Mouse (Mus musculus) right cerebral cortex, postnatal 36 days (tissue): Measurements from ENCODE around the gene Cplx2.

Source experiments
- DNase-seq, 2 experiments: peaks; one replicate each; pipeline ENCODE4 v3.0.0; 2022; ENCODE audit warnings: low spot score in 2 of 2, mixed read lengths in 1 of 2

The Cplx2 gene

DNA sequence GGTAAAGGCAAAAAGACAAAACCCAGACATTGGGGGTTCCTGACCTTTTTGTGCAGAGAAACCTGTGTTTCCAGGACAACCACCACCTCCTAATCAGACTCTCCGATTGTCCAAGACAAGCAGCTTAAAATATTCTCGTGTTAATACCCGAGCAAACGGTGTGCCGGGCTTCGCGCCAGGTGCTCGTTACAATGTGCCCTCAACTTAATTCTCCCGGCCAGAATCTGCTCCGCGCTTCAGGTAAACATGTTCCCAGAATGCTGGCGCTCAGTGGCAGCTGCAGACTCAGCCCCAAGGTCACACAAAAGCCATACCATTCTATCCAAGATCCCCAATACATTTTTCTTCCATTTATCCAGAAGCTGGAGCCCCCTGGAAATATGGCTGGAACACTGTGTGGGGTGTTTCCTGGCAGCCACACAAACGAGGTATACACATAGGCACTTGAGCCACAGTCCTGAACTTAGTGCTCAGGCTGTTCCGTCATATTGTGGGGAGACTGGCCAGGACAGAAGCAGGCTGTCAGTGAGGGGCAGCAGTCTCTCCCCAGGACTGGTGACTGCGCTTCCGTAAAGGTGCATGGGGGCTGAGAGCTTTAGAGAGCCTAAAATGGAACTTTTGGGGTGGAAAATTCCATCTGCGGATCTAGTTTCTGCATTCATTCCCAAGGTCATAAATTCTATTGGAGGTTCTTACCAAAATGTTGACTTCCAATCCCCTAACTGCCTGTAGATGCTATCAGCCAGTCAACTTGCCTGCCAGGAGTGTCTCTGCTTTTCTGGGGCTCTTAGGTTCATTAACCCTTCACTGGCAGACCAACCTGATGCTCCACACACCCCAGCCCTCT, 32.3 kb downstream of the Cplx2 start:
- no peak for DNase-seq

DNA sequence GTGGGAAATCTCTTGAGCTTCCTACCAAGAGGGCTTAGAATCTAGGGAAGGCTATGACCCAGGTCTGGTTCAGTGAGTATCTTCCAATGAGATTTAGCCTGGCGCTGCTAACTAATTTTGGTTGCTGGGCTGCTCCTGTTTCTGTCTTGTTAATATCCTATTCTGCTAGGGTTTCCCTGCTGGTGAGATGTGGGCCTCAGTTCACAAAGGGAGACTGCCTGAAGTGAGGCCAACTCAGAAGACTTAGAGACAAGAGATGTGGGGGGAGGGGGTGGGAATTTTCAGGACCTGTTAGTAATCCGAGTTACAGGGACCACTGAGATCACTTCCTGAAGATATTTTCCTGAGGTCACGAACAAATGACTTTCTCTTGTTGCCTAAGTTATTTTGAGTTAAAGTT, 33.1 kb downstream of the Cplx2 start:
- DNase-seq, result no peak

DNA sequence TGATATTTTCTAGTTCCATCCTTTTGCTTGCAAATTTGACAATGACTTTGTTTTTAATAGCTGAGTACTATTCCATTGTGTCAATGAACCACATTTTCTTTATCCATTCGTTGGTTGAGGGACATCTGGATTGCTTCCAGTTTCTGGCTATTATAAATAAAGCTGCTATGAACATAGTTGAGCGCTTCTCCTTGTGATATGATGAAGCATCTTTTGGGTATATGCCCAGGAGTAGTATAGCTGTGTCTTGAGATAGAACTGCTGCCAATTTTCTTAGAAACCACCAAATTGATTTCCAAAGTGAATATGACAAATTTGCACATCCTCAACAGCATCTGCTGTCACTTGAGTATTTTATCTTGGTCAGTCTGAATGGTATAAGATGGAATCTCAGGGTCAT, 34.7 kb downstream of the Cplx2 start:
- DNase-seq, result no peak

DNA sequence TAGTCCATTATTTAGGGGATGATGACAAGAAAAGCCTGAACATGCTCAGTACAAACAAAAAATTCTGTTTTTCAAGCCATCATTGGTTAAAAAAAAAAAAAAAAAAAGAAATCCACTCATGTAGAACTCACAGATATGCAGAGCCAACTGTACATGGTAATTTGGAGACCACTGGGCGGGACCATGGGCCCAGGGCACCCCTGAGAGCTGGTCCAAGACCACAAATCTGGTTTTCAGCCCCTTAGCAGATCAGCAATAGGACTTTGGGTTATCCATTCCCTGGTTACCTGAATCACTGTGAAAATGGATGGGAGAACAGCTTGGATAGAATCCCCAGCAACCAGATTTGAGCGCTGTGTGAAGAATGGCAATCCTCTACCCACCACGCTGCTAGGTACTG, 40.5 kb downstream of the Cplx2 start:
- DNase-seq, result no peak

DNA sequence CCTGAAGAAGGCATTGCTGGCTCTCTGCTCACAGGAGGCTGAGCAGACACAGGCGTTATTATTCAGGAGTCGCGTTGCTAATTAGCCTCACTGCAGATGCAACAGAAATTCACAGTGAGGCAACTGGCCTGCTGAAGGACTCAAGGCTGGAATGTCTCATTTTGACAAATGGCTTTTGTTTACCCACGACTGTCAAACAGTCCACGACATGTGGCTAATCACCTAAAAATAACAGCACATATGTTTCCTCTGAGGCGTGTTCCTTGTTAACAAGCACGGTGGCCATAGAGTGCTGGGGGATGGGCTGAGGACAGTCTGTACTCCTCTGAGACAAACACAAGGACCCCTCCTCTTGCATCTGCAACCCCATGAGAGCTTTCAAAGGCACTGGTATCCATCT, 41.1 kb downstream of the Cplx2 start:
- no peak for DNase-seq

DNA sequence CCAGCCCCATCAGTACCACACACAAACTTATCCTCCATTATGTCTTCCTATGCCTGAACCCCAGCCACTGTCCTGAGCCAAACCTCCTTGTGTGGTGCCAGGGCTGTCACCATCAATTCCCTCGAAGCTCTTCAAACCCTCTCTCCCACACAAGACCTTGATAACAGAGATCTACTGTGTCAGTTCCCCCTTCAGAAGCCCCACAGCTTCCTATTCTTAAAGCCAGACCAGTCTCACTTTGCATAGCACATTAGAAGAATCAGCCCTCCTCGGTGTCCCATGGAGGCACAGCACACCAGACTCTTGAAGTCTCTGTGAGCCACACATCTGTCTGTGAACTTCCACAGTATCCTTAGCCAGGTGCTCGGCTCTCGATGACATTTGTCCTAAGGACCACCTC, 41.6 kb downstream of the Cplx2 start:
- DNase-seq, result no peak

DNA sequence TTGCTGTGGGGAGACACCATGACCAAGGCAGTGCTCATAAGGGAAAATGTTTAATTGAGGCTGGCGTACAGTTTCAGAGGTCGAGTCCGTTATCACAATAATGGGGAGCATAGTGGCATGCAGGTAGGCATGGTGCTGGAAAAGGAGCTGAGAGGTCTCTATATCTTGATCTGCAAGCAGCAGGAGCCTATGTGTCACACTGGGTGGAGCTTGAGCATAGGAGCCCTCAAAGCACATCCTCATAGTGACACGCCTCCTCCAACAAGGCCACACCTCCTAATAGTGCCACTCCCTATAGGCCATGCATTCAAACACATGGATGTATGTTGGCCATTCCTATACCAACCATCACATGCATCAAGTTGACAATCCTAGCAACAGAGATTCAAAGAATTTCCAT, 43.9 kb downstream of the Cplx2 start:
- no peak for DNase-seq

DNA sequence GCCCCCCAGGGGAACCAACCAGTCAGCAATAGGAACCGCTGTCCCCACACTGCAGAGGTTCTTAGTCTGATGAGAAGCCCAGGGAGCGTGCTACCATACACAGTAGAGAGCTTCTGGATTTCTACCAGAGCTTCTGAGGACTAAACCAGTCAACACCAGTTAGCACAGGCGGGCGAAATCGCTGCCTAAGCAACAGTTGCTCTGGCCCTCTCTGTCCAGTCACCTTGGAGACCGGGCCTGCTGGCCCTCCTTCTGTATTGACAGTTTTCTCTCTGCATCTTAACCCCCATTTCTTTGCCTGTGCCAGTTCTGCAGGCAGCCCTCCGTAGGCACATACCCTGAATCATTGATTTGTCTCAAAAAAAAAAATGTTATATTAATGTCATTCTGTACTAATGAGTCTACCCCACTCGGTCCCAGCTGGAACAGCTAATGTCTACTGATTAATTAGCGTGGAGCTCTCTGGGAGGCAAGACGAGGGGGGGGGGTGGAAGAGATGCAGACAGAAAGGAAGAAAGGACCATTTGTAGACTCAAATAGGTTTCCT, 47.7 kb downstream of the Cplx2 start:
- DNase-seq, result no peak

DNA sequence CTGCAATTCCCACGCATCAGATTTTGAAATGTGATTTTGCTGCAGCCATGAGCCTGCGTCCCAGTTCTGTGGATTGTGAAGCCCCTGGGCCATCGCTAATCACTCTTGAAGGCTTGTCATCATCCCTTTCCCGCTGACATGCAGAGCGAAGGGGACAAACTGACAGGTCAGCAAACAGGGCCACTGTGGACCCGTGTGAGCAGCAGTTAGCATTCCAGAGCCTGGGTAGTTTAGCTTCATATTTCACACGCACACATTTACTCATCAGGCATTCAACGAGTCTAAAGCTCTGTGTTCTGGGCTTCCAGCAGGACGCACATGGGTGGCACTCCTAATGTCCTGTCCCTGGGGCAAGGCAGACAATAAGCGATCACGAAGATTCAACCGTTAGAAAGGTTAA, 49.1 kb downstream of the Cplx2 start:
- DNase-seq, result no peak

DNA sequence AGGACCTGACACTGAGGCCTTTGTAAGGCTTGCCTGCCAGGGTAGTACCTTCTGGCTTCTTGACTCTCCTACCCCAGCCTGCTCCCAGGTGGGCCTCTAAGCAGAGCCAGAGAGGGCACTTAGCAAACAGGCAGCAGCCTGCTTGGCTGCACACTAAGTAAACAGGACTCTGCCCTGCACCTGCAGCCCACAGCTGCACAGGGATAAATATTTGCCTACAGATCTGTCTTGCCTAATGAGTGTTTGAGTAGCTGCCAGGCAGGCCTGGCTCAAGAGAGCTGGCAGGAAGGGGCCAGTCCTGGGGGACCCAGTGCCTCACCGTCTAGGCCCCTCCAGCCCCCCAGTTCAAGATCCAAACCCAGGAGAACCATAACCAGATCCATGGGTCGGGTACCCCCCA, 54.1 kb downstream of the Cplx2 start:
- DNase-seq, result no peak

DNA sequence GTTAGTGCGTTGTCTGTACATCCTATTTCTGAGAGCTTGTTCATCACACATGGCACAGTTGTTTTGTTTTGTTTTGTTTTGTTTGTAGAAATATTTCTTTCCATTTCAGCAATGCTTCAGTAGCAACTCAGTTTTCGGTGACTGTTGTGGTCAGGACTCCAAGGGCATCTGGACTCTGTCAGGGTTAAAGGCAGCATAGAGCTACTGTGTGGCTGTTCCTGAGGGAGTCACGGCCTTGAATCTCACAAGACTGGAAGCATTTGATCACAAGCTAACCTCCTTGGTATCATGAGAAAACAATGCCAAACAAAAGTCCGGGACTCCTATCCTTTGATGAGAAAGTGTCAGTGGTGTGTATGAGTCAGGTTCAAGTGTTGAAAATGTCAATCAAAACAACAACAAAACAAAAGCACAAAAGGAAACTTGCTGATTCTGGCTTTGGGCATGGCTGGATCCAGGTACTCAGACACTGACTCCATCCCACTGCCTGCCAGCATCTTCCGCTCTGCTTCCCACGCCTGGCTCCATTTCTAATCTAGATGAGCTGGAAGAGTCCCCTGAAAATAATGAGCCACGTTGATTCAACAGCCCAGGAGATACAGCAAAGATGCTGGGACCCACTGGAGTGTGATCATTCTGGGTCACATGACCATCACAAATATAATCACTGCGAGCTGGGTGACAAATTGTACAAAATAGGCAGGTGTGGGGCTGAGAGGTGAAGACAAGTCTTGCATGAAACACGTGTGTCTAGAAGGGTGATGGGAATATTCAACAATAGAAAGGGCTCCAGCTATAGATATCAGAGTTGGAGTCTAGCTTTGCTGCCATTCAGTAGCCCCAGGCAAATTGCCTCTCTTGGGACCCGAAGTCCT, 55.9 kb downstream of the Cplx2 start:
- no peak for DNase-seq

DNA sequence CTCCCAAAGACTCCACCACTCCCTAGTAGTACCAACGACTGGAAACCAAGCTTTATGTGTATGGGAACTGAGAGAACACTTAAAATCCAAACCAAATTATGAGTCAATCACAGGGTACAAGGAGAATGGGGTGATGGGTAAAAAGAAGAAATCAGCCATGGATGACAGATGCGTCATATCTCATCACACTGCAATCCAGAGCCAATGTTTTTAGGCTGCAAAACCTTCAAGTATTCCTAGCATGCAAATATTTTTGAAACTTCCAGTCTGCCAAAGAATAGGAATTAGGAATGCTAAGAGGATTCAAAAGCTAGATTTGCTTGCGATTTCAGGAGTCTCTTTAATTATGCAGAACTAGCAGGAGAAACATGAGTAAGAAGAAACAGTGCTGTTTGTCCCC, 57.6 kb downstream of the Cplx2 start:
- DNase-seq, result no peak

DNA sequence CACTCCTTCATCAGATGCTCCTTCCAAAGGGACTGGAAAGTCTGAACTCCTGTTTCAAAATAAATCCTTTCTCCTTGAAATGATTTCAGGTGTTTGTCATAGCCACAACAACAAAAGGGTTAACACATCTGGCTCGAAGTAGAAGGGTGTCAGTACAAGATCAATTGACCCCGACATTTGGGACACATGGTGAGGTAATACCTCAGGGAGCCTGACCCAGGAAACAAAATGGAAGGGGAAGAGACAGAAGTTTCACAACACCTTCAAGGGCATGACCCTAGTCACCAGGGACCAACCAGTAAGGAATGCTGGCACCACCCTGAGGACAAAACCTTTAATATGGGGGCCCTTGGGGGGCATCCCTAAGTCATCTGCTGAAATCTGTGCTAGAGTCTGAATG, 58.9 kb downstream of the Cplx2 start:
- no peak for DNase-seq

DNA sequence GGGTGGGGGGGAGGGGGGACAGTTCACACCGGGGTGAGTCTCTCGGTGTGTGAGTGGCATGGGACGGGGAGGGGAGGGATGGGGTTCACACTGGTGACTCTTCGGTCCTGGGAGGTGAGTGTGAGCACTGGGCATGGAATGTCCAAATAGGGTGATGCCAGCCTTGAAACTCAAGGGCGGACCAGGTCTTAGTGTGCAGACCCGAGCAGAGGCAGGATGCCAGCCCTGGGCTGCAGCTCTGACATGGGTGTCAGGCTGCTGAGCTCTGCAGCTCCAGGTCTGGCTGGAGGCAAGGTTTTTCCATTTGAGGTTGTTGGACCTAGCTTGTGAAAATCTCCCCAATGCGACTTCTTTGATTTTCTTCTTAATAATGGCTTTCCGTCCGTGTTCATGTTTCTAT, 60.0 kb downstream of the Cplx2 start:
- DNase-seq, result no peak
